Mouse (Mus musculus) heart, embryonic 16.5 days (tissue): ENCODE measurements around the gene Disp2. TPM values are rescaled to one million over a fixed set of nuclear protein-coding genes. Genes with fewer than 3 reads are reported as not detected.
A peak's percentile ranks its signal among the peaks of the same experiment; 100 is the strongest.

Experiments used
- ATAC-seq: fragments of 200-750 bp; cut with Nextera tagmentation; replicated peaks from 2 replicates; pipeline ENCODE4 v1.8.0; 2017; ENCODE audit warnings: moderate number of reproducible peaks; ENCODE audit not compliant: insufficient read depth, low FRiP score; ENCODE audit errors: extremely low read depth
- H3K27ac ChIP-seq: fragments of 300-500 bp; sonication (generic); 2 replicates; pipeline ENCODE4 v1.5.1; 2014; ENCODE audit warnings: mild to moderate bottlenecking, low read length, control low read depth, moderate library complexity
- H3K27me3 ChIP-seq: fragments of 300-500 bp; sonication (generic); 2 replicates; pipeline ENCODE4 v1.6.1; 2014; ENCODE audit warnings: low read length, mixed read lengths; ENCODE audit not compliant: control insufficient read depth, insufficient read depth
- H3K36me3 ChIP-seq: fragments of 300-500 bp; sonication (generic); 2 replicates; pipeline ENCODE4 v1.6.1; 2014; ENCODE audit not compliant: control insufficient read depth, insufficient read depth
- H3K4me1 ChIP-seq: fragments of 300-500 bp; sonication (generic); 2 replicates; pipeline ENCODE4 v1.6.1; 2014; ENCODE audit warnings: low read length, mixed read lengths; ENCODE audit not compliant: control insufficient read depth, insufficient read depth
- H3K4me2 ChIP-seq: fragments of 300-500 bp; sonication (generic); 2 replicates; pipeline ENCODE4 v1.6.1; 2014; ENCODE audit warnings: low read depth, mild to moderate bottlenecking, control low read depth, low read length
- H3K4me3 ChIP-seq: fragments of 300-500 bp; sonication (generic); 2 replicates; pipeline ENCODE4 v1.5.1; 2014; ENCODE audit warnings: mild to moderate bottlenecking, control low read depth, low read length
- H3K9ac ChIP-seq: fragments of 300-500 bp; sonication (generic); 2 replicates; pipeline ENCODE4 v1.6.1; 2014; ENCODE audit warnings: low read length, control low read depth
- H3K9me3 ChIP-seq: fragments of 300-500 bp; sonication (generic); replicated peaks from 2 replicates; pipeline ENCODE4 v1.6.1; 2016; ENCODE audit warnings: low read length; ENCODE audit not compliant: control insufficient read depth
- WGBS: fragments of 180-500 bp; shearing (Covaris S2); extraction: QIAGEN DNeasy Blood & Tissue Kit; methylation state at CpG from one replicate; pipeline ENCODE4 v1.1.7; 2014; 5-methylcytosine and 5-hydroxymethylcytosine counted together
- polyA plus RNA-seq: library from polyadenylated mRNA; unstranded; fragments of >200 nt; fragmentation: Nextera tagmentation; extraction: Ambion mirVana; gene quantifications from 2 replicates; pipeline ENCODE4 v1.2.1, GENCODE M21; 2015

Disp2 gene
- polyA plus RNA-seq, 1 experiment from 2014 or later: 0.24 TPM

DNA sequence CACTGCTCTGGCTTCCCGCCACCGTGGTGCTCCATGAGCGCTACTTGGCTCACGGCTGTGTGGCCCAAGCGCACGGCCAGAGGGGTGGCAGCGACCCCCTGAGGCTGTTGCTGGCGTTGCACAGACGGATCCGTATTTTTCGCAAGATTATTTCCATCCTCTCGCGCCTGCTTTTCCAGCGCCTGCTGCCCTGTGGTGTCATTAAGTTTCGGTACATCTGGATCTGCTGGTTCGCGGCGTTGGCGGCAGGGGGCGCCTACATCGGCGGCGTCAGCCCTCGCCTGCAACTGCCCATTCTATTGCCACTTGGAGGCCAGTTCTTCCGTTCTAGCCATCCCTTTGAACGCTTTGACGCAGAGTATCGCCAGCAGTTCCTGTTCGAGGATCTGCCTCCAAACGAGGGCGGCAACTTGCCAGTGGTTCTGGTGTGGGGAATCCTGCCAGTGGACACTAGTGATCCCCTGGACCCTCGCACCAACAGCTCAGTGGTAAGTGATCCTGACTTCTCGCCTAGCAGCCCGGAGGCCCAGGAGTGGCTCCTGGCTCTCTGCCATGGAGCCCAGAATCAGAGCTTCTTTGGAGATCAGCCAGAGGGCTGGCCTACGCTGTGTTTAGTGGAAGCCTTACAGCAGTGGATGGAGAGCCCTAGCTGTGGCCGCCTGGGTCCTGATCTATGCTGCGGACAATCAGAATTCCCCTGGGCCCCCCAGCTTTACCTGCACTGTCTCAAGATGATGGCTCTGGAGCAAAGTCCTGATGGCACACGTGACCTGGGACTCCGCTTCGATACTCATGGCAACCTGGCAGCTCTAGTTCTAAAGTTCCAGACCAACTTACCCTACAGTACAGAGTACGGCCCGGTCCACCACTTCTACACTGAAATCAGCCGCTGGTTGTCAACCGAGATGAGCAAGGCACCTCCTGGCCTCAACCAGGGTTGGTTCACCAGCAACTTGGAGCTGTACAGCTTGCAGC, 11.3 kb downstream of the Disp2 start:
- Histone ChIP-seq H3K9ac (peak overlapping the region; percentile 44), H3K4me1 (peaks cover 8% of the 10 kb centered on the region; the same call in 1 of the 2 replicates), H3K27ac (no peak overlapping the region), H3K36me3 (no peaks in the 10 kb centered on the region), H3K9me3 (no peaks in the 10 kb centered on the region), H3K4me2 (peak overlapping the region; percentile 52), H3K4me3 (peak overlapping the region; percentile 37), H3K27me3 (peaks cover 7% of the 10 kb centered on the region)
- peak; percentile 76 for ATAC-seq
- 21% methylated on average over 44 of the region's 44 CpGs for WGBS

DNA sequence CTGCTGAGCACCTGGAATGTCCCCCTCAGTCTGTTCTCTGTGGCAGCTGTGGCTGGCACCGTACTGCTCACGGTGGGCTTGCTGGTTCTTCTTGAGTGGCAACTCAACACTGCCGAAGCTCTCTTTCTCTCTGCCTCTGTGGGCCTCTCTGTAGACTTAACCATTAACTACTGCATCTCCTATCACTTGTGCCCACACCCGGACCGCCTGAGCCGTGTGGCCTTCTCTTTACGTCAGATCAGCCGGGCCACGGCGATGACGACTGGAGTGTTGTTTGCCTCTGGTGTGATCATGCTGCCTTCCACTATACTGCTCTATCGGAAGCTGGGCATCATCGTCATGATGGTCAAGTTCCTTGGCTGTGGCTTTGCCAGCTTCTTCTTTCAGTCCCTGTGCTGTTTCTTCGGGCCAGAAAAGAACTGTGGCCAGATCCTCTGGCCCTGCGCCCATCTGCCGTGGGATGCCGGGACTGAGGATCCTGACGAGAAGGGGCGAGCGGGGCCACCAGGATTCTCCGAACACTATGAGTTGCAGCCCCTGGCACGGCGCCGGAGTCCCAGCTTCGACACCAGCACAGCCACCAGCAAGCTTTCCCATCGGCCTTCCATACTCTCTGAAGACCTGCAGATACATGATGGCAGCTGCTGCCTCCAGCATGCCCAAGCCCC, 12.2 kb downstream of the Disp2 start:
- ATAC-seq: no peak
- WGBS: 92% methylated on average over 26 of the region's 26 CpGs

GRCm38 (mm10) chr2:118792259-118792613, 12.7 kb downstream of the Disp2 start:
- Histone ChIP-seq H3K9ac (no peak overlapping the region), H3K27me3 (peaks cover 7% of the 10 kb centered on the region), H3K4me2 (no peak overlapping the region), H3K9me3 (no peaks in the 10 kb centered on the region), H3K27ac (no peak overlapping the region), H3K36me3 (no peaks in the 10 kb centered on the region), H3K4me3 (no peak overlapping the region), H3K4me1 (peaks cover 8% of the 10 kb centered on the region; the same call in 1 of the 2 replicates)
- no peak for ATAC-seq
- 90% methylated on average over 4 of the region's 4 CpGs for WGBS

More for the DNA sequence above, 12.2 kb downstream of the Disp2 start:
- H3K4me1 ChIP-seq: peaks cover 8% of the 10 kb centered on the region; the same call in 1 of the 2 replicates
- H3K4me3 ChIP-seq: no peak overlapping the region
- no peaks in the 10 kb centered on the region for H3K9me3 ChIP-seq
- no peak overlapping the region for H3K9ac ChIP-seq
- no peak overlapping the region for H3K27ac ChIP-seq
- no peak overlapping the region for H3K4me2 ChIP-seq
- no peaks in the 10 kb centered on the region for H3K36me3 ChIP-seq
- H3K27me3 ChIP-seq: peaks cover 7% of the 10 kb centered on the region

GRCm38 (mm10) chr2:118793636-118794035, 14.1 kb downstream of the Disp2 start:
- 75% methylated on average over 4 of the region's 4 CpGs for WGBS
- H3K27me3 ChIP-seq: peaks cover 7% of the 10 kb centered on the region
- no peak overlapping the region for H3K27ac ChIP-seq
- no peaks in the 10 kb centered on the region for H3K36me3 ChIP-seq
- peaks cover 3% of the 10 kb centered on the region; the same call in 1 of the 2 replicates for H3K9me3 ChIP-seq
- H3K4me1 ChIP-seq: peaks cover 8% of the 10 kb centered on the region; the same call in 1 of the 2 replicates
- ATAC-seq: no peak
- no peak overlapping the region for H3K4me3 ChIP-seq
- no peak overlapping the region for H3K4me2 ChIP-seq
- H3K9ac ChIP-seq: no peak overlapping the region

GRCm38 (mm10) chr2:118802542-118803118, 23.1 kb downstream of the Disp2 start:
- Histone ChIP-seq H3K9ac (no peak overlapping the region), H3K27me3 (no peaks in the 10 kb centered on the region), H3K27ac (no peak overlapping the region), H3K4me3 (no peak overlapping the region), H3K36me3 (no peaks in the 10 kb centered on the region), H3K4me2 (no peak overlapping the region), H3K9me3 (peaks cover 3% of the 10 kb centered on the region; the same call in 1 of the 2 replicates), H3K4me1 (no peaks in the 10 kb centered on the region)
- 60% methylated on average over 4 of the region's 4 CpGs for WGBS
- no peak for ATAC-seq

DNA sequence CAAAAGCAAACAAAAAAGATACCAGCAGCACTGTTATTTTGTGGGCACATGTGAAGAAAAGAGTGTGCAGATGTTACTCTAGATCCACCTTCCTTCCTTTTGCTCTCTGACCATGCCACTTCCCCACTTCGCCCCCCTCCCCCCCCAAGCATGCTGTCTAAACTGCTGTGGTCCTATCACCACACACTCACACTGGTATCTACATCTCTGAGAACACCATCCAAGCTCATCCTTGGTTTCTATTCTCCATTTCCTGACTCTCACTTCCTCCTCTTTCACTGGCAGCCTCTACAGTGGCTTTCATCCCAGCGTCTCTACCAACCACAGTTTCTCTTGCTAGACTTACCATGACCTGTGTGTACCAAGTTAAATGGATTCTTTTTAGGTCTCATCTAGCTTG, 25.0 kb downstream of the Disp2 start:
- no peak overlapping the region for H3K4me2 ChIP-seq
- H3K9me3 ChIP-seq: no peaks in the 10 kb centered on the region
- no peak overlapping the region for H3K27ac ChIP-seq
- no peak overlapping the region for H3K4me3 ChIP-seq
- H3K36me3 ChIP-seq: no peaks in the 10 kb centered on the region
- no peak for ATAC-seq
- 65% methylated on average over 2 of the region's 2 CpGs for WGBS
- H3K9ac ChIP-seq: no peak overlapping the region
- no peaks in the 10 kb centered on the region for H3K27me3 ChIP-seq
- H3K4me1 ChIP-seq: no peaks in the 10 kb centered on the region

DNA sequence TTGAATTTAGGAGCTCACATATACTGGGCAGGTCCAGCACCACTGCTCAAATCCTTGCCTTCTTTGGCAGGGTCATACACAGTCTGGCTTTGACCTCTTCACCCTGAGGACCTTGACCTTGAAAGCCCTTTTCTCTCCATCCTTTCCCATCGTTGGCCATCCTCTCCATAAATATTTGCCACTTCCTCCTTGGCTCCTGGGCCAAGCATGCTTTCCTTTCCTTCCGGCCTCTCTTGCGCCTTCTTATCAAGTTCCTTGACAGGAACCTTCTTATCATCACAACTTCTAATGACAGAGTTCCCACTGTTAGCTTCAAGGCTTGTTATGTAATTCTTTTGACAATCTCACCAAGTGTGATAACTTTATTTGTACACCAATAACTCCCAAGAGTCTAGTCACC, 25.6 kb downstream of the Disp2 start:
- ATAC-seq: no peak
- Histone ChIP-seq H3K9me3 (no peaks in the 10 kb centered on the region), H3K9ac (no peak overlapping the region), H3K4me1 (no peaks in the 10 kb centered on the region), H3K36me3 (no peaks in the 10 kb centered on the region), H3K4me3 (no peak overlapping the region), H3K27me3 (no peaks in the 10 kb centered on the region), H3K4me2 (no peak overlapping the region), H3K27ac (no peak overlapping the region)
- 28% methylated on average over 3 of the region's 3 CpGs for WGBS

GRCm38 (mm10) chr2:118805756-118806155, 26.2 kb downstream of the Disp2 start:
- no peak overlapping the region for H3K9ac ChIP-seq
- no peak overlapping the region for H3K4me3 ChIP-seq
- H3K4me1 ChIP-seq: no peaks in the 10 kb centered on the region
- no peak overlapping the region for H3K4me2 ChIP-seq
- H3K36me3 ChIP-seq: no peaks in the 10 kb centered on the region
- no peak overlapping the region for H3K27ac ChIP-seq
- ATAC-seq: no peak
- H3K9me3 ChIP-seq: no peaks in the 10 kb centered on the region
- 19% methylated on average over 3 of the region's 3 CpGs for WGBS
- H3K27me3 ChIP-seq: no peaks in the 10 kb centered on the region

DNA sequence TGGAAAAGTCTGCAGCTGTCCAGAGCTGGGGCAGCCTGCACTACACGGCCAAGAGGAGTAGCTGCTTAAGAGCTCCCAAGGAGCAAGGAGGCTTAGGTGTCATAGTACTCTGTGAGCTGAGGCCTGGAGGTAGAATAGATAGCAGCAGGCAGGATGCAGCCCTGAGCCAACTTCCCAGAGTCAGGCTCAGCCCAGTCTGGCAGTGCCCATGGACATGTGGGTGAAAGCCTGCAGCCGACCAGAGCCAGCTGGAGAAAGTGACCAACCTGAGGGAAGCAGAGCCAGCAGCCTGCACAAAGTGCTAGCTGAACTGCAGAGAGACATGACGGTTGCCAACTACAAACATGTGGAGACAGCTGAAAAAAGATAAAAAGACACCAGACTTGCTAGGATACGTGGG, 27.3 kb downstream of the Disp2 start:
- Histone ChIP-seq H3K36me3 (no peaks in the 10 kb centered on the region), H3K4me2 (no peak overlapping the region), H3K27me3 (no peaks in the 10 kb centered on the region), H3K4me1 (no peaks in the 10 kb centered on the region), H3K9me3 (no peaks in the 10 kb centered on the region), H3K9ac (no peak overlapping the region), H3K27ac (no peak overlapping the region), H3K4me3 (no peak overlapping the region)
- ATAC-seq: no peak
- WGBS: 42% methylated on average over 4 of the region's 4 CpGs
